Mouse (Mus musculus): ENCODE data around the gene Vps33b. TPM values are rescaled to one million over a fixed set of nuclear protein-coding genes. Genes with fewer than 3 reads are reported as not detected.

The Vps33b gene
- total RNA-seq (2015) (29.0 and 39.9 TPM in 2 replicates), total RNA-seq (2017) (19.7 and 32.0 TPM in 2 replicates)

DNA sequence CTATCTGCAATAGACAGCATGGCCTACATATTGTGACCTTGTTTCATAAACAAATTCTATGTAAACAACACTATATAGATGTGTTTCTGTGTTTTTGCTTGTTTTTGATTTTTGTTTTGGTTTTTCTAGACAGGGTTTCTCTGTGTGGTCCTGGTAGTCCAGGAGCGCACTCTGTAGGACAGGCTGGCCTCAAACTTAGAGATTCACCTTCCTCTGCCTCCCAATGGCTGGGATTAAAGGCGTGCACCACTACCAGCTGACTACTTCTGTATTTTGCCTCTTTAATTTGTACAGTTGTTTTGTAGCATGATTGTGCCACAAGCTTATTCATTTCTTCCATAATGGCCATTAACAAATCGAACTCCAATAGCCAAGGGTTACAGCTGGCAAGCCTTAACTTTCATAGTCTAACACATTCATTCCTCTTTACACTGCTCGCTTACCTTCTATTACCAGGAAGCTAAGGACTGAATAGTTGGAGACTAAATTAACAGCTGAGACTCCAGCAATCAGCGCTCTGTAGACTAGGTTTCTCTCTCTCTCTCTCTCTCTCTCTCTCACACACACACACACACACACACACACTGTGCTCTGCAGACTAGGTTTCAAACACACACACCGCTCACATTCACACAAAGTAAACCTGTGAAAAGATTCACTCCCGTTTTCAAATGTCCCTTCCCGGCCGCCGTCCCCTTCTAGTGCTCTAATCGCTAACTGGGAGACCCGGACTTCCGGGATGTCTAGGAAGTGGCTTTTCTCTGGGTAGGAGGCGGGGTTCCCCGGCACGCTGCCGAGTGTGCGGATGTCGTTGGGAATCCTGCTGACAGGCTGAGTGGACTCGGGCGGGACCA is at the start of gene Vps33b:
Gene Vps33b (plus strand): TSS at position 753 of the 854 bp plus-strand sequence.
- peak; percentile 97 for ATAC-seq (replicated peaks; ENCODE audit: poor library complexity)

DNA sequence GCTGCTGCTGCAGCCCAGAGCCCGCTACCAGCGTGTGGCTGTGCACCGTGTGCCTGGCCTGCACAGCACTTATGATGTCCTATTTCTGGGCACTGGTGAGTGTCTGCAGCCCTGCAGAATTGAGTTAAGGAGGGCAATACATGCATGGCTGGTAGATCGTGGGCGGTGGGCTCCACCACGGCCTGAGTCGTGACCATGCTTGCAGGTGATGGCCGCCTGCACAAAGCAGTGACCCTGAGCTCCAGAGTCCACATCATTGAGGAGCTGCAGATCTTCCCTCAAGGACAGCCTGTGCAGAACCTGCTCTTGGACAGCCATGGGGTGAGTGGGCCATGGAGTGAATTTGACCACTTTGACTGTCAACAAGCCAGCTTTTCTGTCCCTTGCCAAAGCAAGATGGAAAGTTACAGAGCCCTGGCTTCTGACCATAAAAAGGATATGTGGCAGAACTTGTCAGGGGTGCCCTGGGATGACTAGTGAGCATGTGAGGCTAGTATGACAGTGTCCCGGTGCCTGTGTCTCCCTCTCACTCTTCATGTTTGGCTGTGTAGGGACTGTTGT is 49.1 kb upstream of the Vps33b start:
- no peak for ATAC-seq (replicated peaks; ENCODE audit: poor library complexity)

DNA sequence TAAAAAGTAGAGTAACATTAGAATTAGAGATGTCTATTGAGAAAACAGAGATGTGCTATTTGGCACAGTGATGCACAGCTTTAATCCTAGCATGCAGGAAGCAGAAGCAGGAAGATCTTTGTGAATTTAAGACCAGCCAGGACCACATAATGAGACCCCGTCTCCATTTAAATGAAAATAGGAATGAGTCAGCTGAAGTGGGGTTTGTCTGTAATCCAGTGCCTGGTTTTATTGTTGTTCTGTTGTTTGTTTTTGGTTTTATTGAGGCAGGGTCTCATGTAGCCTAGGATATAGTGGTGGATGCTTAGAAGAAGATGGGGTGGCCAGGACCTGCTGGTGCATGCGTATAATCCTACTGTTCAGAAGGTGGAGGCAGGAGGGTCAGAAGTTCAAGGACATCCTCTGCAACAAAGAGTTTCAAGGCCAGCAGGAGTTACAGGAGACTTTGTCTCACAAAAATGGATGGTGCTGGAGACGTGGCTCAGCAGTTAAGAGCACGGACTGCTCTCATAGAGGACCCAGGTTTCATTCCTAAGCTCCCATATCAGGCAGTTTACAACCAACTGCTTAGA is 48.2 kb upstream of the Vps33b start:
- ATAC-seq (replicated peaks; ENCODE audit: poor library complexity), result no peak

DNA sequence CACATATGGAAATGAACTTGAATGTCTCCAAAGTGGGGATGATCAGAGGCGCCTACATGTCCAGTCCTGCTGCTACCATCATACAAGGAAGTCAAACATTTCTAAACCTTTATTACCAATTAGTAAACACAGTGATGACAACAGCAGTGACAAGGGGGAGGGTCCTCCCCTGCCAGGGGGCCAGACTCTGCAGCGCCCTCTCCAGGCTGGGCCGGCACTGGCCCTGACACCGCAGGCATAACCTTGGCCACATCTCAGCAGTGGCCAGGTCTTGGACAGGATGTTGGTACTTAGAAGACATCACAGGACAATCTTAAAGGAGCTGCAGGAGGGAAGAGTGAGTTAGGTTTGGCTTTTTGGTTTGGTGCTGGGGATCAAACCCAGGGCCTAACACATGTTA is 42.4 kb upstream of the Vps33b start:
- no peak for ATAC-seq (replicated peaks; ENCODE audit: poor library complexity)

DNA sequence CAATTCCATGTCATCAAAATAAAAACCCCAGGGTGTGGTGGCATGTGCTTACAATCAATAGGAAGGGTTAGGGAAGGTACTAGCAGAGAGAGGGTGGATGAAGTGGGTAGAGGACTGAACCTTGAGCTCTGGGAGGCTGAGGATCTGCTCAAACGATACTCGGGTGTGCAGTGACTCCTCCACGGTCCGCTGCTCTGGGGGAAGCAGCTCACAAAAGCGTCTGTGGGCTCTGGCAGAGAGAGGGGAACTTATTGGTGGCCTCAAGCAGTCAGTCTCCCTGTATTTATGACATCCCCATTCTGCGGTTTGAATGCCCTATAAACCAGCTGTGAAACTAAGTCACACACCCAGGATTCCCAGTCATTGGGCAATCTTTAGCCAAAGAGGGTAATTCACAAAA is 39.3 kb upstream of the Vps33b start:
- no peak for ATAC-seq (replicated peaks; ENCODE audit: poor library complexity)

DNA sequence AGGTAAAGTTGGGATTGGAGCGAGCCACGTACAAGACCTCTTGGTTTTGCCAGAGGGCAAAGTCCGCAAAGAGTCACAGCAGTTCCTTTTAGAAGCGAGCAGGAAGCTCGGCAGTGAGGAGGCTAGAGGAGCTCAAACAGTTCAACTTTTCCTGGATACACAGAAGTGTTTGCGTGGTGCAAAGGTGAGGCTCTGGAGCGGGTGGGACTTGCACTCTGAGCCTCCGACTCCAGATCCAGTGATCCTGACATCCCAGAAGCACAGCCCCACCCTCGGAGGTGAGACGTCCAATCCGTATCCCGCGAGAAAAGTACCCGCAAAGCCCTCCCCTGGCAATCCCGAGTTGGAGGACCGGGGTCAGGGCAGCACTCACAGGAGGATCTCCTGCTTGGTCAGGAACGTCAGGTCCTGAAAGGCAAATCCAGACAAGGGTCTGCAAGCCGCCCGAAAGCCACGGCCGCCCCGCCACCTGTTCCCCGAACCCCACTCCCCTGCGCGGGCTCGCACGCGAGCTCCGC is 37.4 kb upstream of the Vps33b start:
- no peak for ATAC-seq (replicated peaks; ENCODE audit: poor library complexity)

DNA sequence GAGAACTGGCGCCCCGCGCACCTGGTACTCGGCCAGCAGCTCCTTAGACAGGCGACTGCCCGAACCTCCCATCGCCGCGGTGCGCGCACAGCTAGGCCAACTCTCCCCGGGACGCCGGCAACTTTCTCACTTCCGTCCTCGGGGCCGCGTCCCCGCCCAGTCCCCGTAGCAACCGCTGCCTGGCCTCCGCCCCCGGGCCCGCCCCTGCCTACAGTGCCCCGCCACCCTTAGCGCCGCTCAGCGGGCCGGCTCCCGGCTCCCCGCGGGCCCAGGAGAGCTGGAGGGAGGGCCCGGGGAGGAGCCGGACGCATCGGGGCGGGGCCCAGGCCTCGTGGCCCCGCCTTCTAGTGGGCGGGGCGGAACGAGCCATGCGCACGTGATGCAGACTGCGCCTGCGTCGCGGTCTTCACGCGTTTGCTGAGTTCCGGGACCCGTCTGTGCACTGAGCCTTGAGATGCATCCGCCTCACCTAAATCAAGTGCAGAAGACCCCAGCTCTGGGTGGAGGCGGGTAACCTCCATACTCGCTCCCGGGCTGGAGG is 36.9 kb upstream of the Vps33b start, which contains the start of the genes Cib1 and Gdpgp1:
Gene Cib1 (minus strand): TSS at position 325 of the 541 bp plus-strand sequence.
Gene Gdpgp1 (plus strand): TSS at position 377 of the 541 bp plus-strand sequence.
- peak; percentile 92 for ATAC-seq (replicated peaks; ENCODE audit: poor library complexity)

DNA sequence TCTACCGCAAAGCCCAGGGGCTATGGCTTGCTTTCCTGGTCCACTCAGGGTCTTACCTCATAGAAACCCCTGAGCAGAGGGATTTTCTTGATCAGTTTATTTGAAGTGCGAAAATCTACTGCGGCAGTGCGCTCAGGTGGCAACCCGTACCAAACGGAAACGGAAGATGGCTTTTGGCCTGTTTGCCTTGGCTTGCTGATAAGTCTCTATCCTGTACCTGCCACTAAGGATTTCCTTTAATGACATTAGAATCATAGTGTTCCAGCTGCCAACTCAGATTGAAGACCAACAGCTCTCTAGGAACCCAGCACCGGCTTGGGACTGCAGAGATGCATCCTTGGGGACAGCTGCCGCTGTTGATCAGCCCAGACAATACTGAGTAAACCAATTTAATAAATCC is 35.6 kb upstream of the Vps33b start:
- ATAC-seq (replicated peaks; ENCODE audit: poor library complexity), result no peak

DNA sequence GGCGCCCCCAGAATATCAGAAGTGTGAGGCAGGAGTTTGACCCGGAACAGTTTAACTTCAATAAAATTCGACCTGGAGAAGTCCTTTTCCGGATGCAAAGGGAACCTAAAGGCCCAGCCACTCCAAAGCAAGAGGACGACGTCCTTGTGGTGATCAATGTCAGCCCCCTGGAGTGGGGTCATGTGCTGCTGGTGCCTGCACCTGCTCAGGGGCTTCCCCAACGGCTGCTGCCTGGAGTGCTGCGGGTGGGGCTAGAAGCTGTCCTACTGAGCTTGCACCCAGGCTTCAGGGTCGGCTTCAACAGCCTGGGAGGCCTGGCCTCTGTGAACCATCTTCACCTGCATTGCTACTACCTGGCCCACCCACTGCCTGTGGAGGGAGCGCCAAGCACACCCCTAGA is 30.9 kb upstream of the Vps33b start:
- no peak for ATAC-seq (replicated peaks; ENCODE audit: poor library complexity)

DNA sequence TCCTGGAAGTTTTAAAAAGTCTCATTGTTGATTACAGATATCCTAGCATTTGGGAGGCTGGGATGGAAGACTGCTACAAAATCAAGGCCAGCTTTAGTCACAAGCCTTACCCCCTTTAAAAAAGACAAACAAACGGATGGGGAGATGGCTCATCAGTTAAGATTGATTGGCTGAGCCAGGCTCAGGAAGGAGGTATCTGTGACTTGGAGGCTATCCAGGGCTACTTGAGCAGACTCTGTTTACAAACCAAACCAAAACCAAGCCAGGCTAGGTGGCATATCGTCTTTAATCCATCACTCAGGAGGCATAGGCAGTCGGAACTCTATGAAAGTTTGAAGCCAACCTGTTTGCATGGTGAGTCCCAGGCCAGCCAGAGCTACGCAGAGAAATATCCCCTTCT is 27.8 kb upstream of the Vps33b start:
- no peak for ATAC-seq (replicated peaks; ENCODE audit: poor library complexity)

DNA sequence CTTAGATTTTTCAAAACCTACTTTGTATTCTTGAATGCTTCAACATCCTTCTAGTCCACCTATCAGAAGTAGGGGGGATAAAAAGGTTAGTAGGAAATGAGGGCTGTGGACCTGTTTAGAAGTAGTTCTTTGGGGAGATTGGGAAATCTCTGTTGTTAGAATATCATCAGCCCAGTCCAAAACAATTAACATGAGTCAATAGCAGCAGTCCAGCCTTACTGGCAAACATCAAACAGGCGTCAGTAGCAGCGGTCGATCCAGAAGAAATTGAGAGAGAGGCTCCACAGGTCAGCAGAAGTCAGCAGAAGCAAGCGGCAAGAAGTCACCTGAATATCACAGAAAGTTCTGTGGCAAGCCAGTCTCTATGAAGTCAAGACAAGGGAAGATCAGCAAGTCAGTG is 24.6 kb upstream of the Vps33b start:
- ATAC-seq (replicated peaks; ENCODE audit: poor library complexity), result no peak

DNA sequence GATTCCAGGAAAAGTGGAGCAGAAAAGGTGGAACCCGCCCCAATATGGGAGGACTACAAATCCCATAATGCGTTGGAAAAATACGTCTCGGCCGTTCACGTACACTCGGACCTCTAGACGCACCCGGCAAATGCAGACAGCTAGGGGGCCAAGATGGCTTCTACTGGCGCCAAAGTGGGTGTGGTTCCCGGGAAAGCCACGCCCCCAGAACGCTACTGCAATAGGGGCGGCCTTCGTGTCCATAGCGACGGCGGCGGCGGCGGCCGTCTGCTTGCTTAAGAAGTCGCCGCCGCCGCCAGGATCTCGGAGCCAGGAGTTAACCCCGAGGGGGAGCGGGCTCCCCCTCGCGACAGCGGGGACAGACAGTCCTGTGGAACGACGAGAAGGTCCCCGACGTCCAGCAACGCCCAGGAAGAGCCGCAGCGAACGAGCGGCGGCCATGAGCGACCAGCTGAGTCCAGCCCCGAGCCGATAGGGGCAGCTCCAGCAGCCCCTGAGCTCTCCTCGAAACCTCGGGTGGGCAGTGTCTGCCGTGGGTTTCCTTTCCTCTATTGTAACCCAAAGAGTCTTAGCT is 23.2 kb upstream of the Vps33b start, which contains the start of gene Ttll13:
Gene Ttll13 (plus strand): TSS at position 229 of the 574 bp plus-strand sequence.
- peak; percentile 98 for ATAC-seq (replicated peaks; ENCODE audit: poor library complexity)

DNA sequence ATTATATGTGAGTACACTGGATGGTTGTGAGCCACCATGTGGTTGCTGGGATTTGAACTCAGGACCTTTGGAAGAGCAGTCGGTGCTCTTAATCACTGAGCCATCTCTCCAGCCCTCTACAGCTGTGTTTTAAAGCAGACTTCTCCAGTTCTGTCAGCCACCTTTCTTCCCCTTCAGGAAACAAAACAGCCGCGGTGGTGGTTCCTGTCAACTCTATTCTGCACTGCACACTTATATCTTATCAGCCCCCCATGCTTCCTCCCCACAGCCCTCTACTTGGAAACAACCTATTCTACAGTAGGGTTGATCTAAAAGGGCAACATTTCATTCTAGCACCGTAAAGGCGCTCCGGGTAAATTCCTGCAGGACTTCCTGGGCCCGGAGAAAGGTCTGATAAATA is 22.6 kb upstream of the Vps33b start:
- ATAC-seq (replicated peaks; ENCODE audit: poor library complexity), result no peak

DNA sequence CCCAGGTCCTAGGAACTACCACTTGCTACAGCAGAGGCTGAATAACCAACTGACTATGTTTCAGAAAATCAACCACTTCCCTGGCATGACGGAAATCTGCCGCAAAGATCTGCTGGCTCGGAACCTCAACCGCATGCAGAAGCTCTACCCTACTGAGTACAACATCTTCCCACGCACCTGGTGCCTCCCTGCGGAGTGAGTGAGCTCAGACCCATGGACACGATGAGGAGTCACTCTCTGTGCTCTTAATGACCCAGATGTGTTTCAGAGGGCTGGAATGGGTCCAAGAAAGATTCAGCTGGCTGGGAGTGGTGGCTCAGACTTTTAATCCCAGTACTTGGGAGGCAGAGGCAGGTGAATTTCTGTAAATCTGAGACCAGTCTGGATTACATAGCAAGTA is 17.0 kb upstream of the Vps33b start:
- ATAC-seq (replicated peaks; ENCODE audit: poor library complexity), result no peak

DNA sequence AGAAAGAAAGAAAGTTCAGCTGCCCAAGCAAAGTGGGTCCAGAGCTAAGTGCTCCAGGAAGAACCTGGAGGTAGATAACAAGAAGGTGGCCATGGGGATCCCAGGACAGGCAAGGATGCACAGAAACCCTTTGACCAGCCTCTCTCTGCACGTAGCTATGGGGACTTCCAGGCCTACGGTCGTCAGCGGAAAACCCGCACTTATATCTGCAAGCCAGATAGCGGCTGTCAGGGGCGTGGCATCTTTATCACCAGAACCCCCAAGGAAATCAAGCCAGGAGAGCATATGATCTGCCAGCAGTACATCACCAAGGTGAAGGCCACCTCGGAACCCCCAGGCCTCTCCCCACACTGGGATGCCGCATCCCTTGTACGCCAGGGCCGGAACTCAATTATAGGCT is 16.6 kb upstream of the Vps33b start:
- ATAC-seq (replicated peaks; ENCODE audit: poor library complexity), result peak; percentile 54

DNA sequence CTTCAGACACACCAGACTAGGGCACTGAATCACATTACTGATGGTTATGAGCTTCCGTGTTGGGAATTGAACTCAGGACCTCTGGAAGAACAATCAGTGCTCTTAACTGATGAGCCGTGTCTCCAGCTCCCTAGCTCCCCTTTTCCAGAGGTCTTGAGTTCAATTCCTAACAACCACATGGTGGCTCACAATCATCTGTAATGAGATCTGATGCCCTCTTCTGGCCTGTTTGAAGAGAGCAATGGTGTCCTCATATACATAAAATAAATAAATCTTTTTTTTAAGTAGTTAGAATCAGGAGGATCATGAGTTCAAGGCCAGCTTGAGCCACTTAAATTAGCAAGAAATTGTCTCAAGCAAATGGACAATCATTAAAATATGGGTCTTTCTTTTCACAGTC is 13.5 kb upstream of the Vps33b start:
- ATAC-seq (replicated peaks; ENCODE audit: poor library complexity), result no peak

DNA sequence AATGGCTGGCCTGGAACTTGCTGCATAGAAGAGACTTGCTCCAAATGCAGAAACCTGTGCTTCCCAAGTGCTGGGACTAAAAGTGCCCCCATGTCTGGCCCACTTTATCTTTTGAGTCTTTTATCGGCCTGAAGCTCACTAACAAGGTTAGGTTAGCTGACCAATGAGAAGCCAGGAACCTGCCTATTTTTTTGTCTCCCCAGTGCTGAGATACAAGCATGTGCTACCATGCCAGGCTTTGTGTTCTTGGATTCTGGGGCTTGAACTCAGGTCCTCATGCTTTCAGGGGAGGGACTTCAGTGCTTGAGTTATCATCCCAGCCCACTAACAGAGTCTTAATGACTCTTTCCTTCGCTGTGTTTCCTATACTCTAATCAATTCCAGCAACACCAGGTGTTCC is 11.7 kb upstream of the Vps33b start:
- ATAC-seq (replicated peaks; ENCODE audit: poor library complexity), result no peak

DNA sequence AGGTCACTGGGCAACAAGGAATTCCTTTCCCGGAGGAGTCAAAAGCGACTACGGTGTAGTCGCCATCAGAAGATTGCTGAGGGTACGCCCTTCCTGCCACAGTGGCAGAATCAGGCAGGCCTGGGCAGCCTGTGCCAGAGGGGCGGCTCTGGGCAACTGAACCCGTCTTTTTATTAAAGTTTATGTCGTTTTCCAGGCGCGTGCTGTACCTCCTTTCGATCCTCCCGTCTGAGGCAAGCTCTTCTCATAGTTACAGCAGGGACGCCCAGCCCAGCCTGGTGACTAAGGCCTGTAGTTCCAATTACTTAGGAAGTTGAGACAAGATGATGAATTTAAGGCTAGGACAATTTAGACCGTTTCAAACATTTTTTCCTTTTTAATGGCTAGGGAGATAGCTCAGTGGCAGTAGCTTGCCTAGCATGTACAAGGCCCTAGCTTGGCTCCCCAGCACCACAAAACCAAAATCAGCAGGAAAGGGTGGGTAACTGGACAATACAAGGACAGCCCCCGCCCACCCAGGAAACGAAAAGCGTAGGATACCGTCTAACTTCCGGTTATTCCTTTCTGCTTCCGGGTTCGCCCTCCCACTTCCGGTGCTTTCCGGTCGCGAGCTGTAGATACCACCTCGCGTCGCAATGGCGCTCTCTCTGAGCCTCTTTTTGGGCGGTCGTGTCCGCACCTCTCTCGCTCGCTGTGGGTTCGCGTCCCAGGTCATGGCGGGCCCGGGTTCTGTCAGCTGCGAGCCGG is 8.7 kb upstream of the Vps33b start, which contains the start of gene Ngrn:
Gene Ngrn (plus strand): TSS at position 591 of the 747 bp plus-strand sequence.
- peak; percentile 95 for ATAC-seq (replicated peaks; ENCODE audit: poor library complexity)

DNA sequence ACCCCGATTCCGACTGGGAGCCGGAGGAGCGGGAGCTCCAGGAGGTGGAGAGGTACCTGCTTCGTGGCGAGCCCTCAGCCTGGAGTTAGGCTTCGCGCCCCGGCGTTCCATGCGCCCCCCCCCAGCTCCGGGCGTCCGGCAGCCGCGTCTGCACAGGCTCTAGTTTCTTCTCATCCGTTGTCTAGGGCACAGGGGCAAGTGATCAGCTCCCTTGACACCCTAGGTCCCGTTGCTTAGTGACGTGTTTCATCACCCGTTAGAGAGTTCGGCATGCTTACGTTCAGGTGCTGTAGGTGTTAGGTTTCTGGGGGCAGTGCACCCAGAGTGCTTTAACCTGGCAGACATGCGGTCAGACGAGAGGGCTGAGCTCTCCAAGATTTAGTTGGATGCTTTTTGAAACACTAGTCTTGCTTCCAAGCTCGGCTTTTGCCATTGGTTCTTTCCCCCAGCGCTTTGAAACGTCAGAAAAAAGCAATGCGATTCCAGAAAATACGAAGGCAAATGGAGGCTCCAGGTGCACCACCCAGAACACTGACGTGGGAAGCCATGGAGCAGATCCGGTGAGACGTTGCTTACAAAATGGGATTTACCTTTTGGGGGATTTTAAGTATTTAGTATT is 8.0 kb upstream of the Vps33b start:
- peak; percentile 52 for ATAC-seq (replicated peaks; ENCODE audit: poor library complexity)

DNA sequence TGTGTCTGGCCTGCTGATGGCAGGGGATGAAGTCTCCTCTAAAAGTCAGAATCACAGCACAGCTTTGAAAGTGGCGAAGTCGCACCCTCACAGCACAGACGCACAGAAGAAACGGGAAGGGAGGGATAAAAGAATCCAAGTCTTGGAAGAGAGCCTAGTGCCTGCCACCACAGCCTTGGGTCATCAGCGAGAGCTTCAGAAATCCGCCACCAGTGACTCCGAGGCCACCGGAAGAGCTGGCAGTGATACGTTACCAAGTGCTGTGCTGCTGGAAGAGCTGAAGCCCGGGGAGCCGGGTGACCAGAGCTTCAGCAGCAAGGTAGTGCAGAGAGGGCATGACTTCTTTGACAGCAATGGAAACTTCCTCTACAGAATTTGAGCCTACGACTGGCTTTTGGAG is 4.8 kb upstream of the Vps33b start:
- ATAC-seq (replicated peaks; ENCODE audit: poor library complexity), result no peak
